ENCODE assay signal across 9 mouse cellular contexts in the genomic region with DNA sequence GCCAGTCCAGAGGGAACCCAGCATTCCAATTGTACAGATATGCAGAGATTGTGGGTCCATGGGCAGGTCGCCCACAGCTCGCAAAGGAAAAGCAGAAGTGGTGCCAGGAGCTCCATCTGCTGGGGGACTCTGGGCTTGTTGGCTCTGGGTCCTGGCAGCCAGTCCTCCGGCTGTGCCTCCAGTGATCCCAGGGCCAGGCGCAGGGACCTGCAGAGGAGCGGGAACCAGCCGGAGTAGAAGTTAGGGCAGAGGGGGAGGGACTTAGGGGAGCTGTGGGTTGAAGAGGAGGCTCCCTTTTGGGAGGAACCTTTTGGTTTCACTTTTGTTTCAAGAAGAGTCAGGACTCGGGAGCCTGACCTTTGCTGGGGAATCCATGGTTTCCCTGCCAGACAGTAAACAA. TPM values are rescaled to one million over a fixed set of nuclear protein-coding genes. Genes with fewer than 3 reads are reported as not detected.
A peak's percentile ranks its signal among the peaks of the same experiment; 100 is the strongest.
DNase-seq lines count a peak whose midpoint lies in the region; ATAC-seq lines count a peak whose summit lies in the region.
"Had no signal": no experiment of that assay in that cellular context is flagged by ENCODE, and none has a peak within 500 bp of the region (broad histone marks: within the 10 kb centered on the region; RNA-seq: fewer than 3 reads in every experiment).

No protein-coding gene starts in this region.

- DNase-seq in layer of hippocampus, adult 11-12 months (ENCODE audit: low spot score), result peak; percentile 5
- no peak for DNase-seq in layer of hippocampus, adult 9-10 months (ENCODE audit: low spot score)
- peak; percentile 28 to 32 for DNase-seq in adrenal gland, adult 18-20 months (ENCODE audit: low spot score in 2 of 2)
- DNase-seq in gastrocnemius, postnatal 10 days, result peak; percentile 28
- peak; percentile 13 for DNase-seq in kidney, postnatal 14 days
- no peak for DNase-seq in hindbrain, embryonic 11.5 days (ENCODE audit: low spot score)
- no peak for DNase-seq in midbrain, embryonic 11.5 days (ENCODE audit: low spot score, missing footprints)

- no peaks in the 10 kb centered on the region for H3K27me3 ChIP-seq in hindbrain, embryonic 11.5 days (ENCODE audit: control insufficient read depth, insufficient read depth, low read length)
- no peaks in the 10 kb centered on the region for H3K27me3 ChIP-seq in midbrain, embryonic 11.5 days (ENCODE audit: control insufficient read depth, insufficient read depth, low read length)
- H3K27me3 ChIP-seq: midbrain, embryonic 12.5 days had no signal

- 71% methylated on average over 7 of the region's 7 CpGs for WGBS in hindbrain, embryonic 11.5 days
- WGBS in midbrain, embryonic 11.5 days, result 72% methylated on average over 7 of the region's 7 CpGs

- H3K27ac ChIP-seq in hindbrain, embryonic 11.5 days (ENCODE audit: low read depth, low read length), result no peak overlapping the region
- H3K27ac ChIP-seq in midbrain, embryonic 11.5 days (ENCODE audit: low read depth, low read length), result no peak overlapping the region
- H3K27ac ChIP-seq: midbrain, embryonic 12.5 days had no signal

- H3K9me3 ChIP-seq in hindbrain, embryonic 11.5 days (ENCODE audit: control insufficient read depth, low read length), result no peaks in the 10 kb centered on the region
- H3K9me3 ChIP-seq in midbrain, embryonic 11.5 days (ENCODE audit: control insufficient read depth, low read length), result peaks cover 3% of the 10 kb centered on the region; the same call in 1 of the 2 replicates

- H3K4me1 ChIP-seq in hindbrain, embryonic 11.5 days (replicated peaks; ENCODE audit: control insufficient read depth, insufficient read depth, low read length), result no peaks in the 10 kb centered on the region
- H3K4me1 ChIP-seq in midbrain, embryonic 11.5 days (ENCODE audit: control insufficient read depth, insufficient read depth, low read length), result no peaks in the 10 kb centered on the region
- H3K4me1 ChIP-seq: midbrain, embryonic 12.5 days had no signal

- no peak overlapping the region for H3K4me2 ChIP-seq in hindbrain, embryonic 11.5 days (replicated peaks; ENCODE audit: low read depth, low read length)
- H3K4me2 ChIP-seq in midbrain, embryonic 11.5 days, result no peak overlapping the region
- H3K4me2 ChIP-seq: midbrain, embryonic 12.5 days had no signal

- H3K4me3 ChIP-seq in hindbrain, embryonic 11.5 days (ENCODE audit: low read depth, low read length), result no peak overlapping the region
- H3K4me3 ChIP-seq in midbrain, embryonic 11.5 days (ENCODE audit: low read depth, low read length), result no peak overlapping the region
- H3K4me3 ChIP-seq: midbrain, embryonic 12.5 days had no signal

- no peaks in the 10 kb centered on the region for H3K36me3 ChIP-seq in hindbrain, embryonic 11.5 days (ENCODE audit: control insufficient read depth, insufficient read depth, low read length)
- H3K36me3 ChIP-seq in midbrain, embryonic 11.5 days (ENCODE audit: control insufficient read depth, insufficient read depth, low read length), result no peaks in the 10 kb centered on the region
- H3K36me3 ChIP-seq: midbrain, embryonic 12.5 days had no signal

- ATAC-seq in megakaryocyte-erythroid progenitor cell, adult 5-6 weeks (replicated peaks; ENCODE audit: low FRiP score, low TSS enrichment, poor library complexity, severe bottlenecking), result peak; percentile 97
- no peak for ATAC-seq in hindbrain, embryonic 11.5 days (ENCODE audit: low FRiP score)
- no peak for ATAC-seq in midbrain, embryonic 11.5 days (ENCODE audit: low FRiP score)

- H3K9ac ChIP-seq in hindbrain, embryonic 11.5 days (ENCODE audit: low read depth, low read length), result no peak overlapping the region
- H3K9ac ChIP-seq in midbrain, embryonic 11.5 days (ENCODE audit: low read length), result no peak overlapping the region
- H3K9ac ChIP-seq: midbrain, embryonic 12.5 days had no signal

RNA-seq across cellular contexts. Expression of a gene that starts 28.2 kb away (rescaled TPM):
- not detected for total RNA-seq in adrenal gland, adult 18-20 months (2021)
- total RNA-seq in gastrocnemius, postnatal 10 days (2021), result not detected
- total RNA-seq in megakaryocyte-erythroid progenitor cell, adult 5-6 weeks (2014; fragmentation: Nextera tagmentation), result not detected in 2 replicates
- not detected in 2 replicates for total RNA-seq in megakaryocyte-erythroid progenitor cell, adult 5-6 weeks (2017)
- polyA plus RNA-seq in hindbrain, embryonic 11.5 days (2014; fragmentation: Nextera tagmentation; extraction: Ambion mirVana), result not detected in 2 replicates
- not detected in 2 replicates for polyA plus RNA-seq in midbrain, embryonic 11.5 days (2014; fragmentation: Nextera tagmentation; extraction: Ambion mirVana)
- polyA plus RNA-seq: midbrain, embryonic 12.5 days had no signal

RNA-seq across cellular contexts. Expression of a gene that starts 51.6 kb away (rescaled TPM):
- total RNA-seq in adrenal gland, adult 18-20 months (2021), result 1 to 10 TPM; 5.6 to 8.0 TPM
- 1 to 10 TPM; 3.5 to 5.7 TPM for total RNA-seq in gastrocnemius, postnatal 10 days (2021)
- total RNA-seq in megakaryocyte-erythroid progenitor cell, adult 5-6 weeks (2014; fragmentation: Nextera tagmentation), result 5.0 and 5.9 TPM in 2 replicates
- total RNA-seq in megakaryocyte-erythroid progenitor cell, adult 5-6 weeks (2017), result 5.9 TPM in 1 of 2 replicates, not detected in the other
- 3.0 TPM in 2 replicates for polyA plus RNA-seq in hindbrain, embryonic 11.5 days (2014; fragmentation: Nextera tagmentation; extraction: Ambion mirVana)
- 2.4 and 2.7 TPM in 2 replicates for polyA plus RNA-seq in midbrain, embryonic 11.5 days (2014; fragmentation: Nextera tagmentation; extraction: Ambion mirVana)

Comparison
In these comparisons a context has a peak if more than half of its experiments do, and no peak if none do; other contexts are left out.
1. DNase-seq: peak in layer of hippocampus, adult 11-12 months (single experiment), adrenal gland, adult 18-20 months (2 of 2), gastrocnemius, postnatal 10 days (single experiment) and kidney, postnatal 14 days (single experiment); none in layer of hippocampus, adult 9-10 months (single experiment), hindbrain, embryonic 11.5 days (single experiment) and midbrain, embryonic 11.5 days (single experiment).